Mouse (Mus musculus) hindbrain, embryonic 10.5 days (tissue): Measurements from ENCODE around the gene Nckap5. TPM values are rescaled to one million over a fixed set of nuclear protein-coding genes. Genes with fewer than 3 reads are reported as not detected.

Source experiments
- DNase-seq: peaks from one replicate; pipeline ENCODE4 v3.0.0-alpha.2; 2017; ENCODE audit warnings: low spot score
- H3K27ac ChIP-seq: fragments of 300-500 bp; sonication (generic); 2 replicates; pipeline ENCODE4 v1.5.1; 2016; ENCODE audit warnings: mild to moderate bottlenecking, moderate library complexity
- H3K27me3 ChIP-seq: fragments of 300-500 bp; sonication (generic); 2 replicates; pipeline ENCODE4 v1.6.1; 2016; ENCODE audit warnings: mild to moderate bottlenecking; ENCODE audit not compliant: poor library complexity, insufficient read depth, severe bottlenecking
- H3K36me3 ChIP-seq: fragments of 300-500 bp; sonication (generic); 2 replicates; pipeline ENCODE4 v1.6.1; 2016; ENCODE audit warnings: mild to moderate bottlenecking, moderate library complexity
- H3K4me1 ChIP-seq: fragments of 300-500 bp; sonication (generic); replicated peaks from 2 replicates; pipeline ENCODE4 v1.6.1; 2016; ENCODE audit warnings: mild to moderate bottlenecking
- H3K4me3 ChIP-seq: fragments of 300-500 bp; sonication (generic); 2 replicates; pipeline ENCODE4 v1.5.1; 2016; ENCODE audit warnings: mild to moderate bottlenecking, moderate library complexity
- H3K9me3 ChIP-seq: fragments of 300-500 bp; sonication (generic); 2 replicates; pipeline ENCODE4 v1.6.1; 2016; ENCODE audit warnings: mild to moderate bottlenecking, moderate library complexity
- WGBS: fragments of 180-500 bp; shearing (Covaris S2); methylation state at CpG from one replicate; pipeline ENCODE4 v1.1.7; 2016; 5-methylcytosine and 5-hydroxymethylcytosine counted together
- polyA plus RNA-seq: library from polyadenylated mRNA; unstranded; fragments of >200 nt; fragmentation: Nextera tagmentation; extraction: Ambion mirVana; gene quantifications from 2 replicates; pipeline ENCODE4 v1.2.1, GENCODE M21; 2016

Nckap5 gene
- polyA plus RNA-seq, 1 experiment from 2014 or later, result 20.8 TPM

- DNase-seq, result no peak
- no peaks in the 10 kb centered on the region for H3K36me3 ChIP-seq
- WGBS, result 90% methylated on average over 4 of the region's 4 CpGs
Observed at GRCm38 (mm10) chr1:126391204-126391603, 439.4 kb downstream of the Nckap5 start.

GRCm38 (mm10) chr1:126377339-126377980 is 453.1 kb downstream of the Nckap5 start:
- no peaks in the 10 kb centered on the region for H3K27me3 ChIP-seq
- DNase-seq, result no peak
- WGBS, result 71% methylated on average over 9 of the region's 9 CpGs

More at GRCm38 (mm10) chr1:126391204-126391603, 439.4 kb downstream of the Nckap5 start:
- Histone ChIP-seq H3K4me3 (no peak overlapping the region), H3K27ac (no peak overlapping the region), H3K9me3 (no peaks in the 10 kb centered on the region), H3K27me3 (no peaks in the 10 kb centered on the region), H3K4me1 (no peaks in the 10 kb centered on the region)

GRCm38 (mm10) chr1:126366736-126367135 is 463.9 kb downstream of the Nckap5 start:
- no peaks in the 10 kb centered on the region for H3K36me3 ChIP-seq
- WGBS, result 69% methylated on average over 2 of the region's 2 CpGs
- H3K4me1 ChIP-seq, result no peaks in the 10 kb centered on the region
- no peaks in the 10 kb centered on the region for H3K27me3 ChIP-seq
- H3K27ac ChIP-seq, result no peak overlapping the region
- DNase-seq, result no peak
- H3K4me3 ChIP-seq, result no peak overlapping the region
- no peaks in the 10 kb centered on the region for H3K9me3 ChIP-seq

More at GRCm38 (mm10) chr1:126377339-126377980, 453.1 kb downstream of the Nckap5 start:
- H3K36me3 ChIP-seq, result no peaks in the 10 kb centered on the region
- 0 out of 2 replicates have a peak, but pooled peaks cover 4% of the 10 kb centered on the region for H3K4me1 ChIP-seq
- no peak overlapping the region for H3K27ac ChIP-seq
- H3K9me3 ChIP-seq, result no peaks in the 10 kb centered on the region
- no peak overlapping the region for H3K4me3 ChIP-seq

- DNase-seq, result no peak
- H3K4me1 ChIP-seq, result no peaks in the 10 kb centered on the region
- H3K27ac ChIP-seq, result no peak overlapping the region
- H3K27me3 ChIP-seq, result no peaks in the 10 kb centered on the region
- no peaks in the 10 kb centered on the region for H3K36me3 ChIP-seq
- H3K9me3 ChIP-seq, result no peaks in the 10 kb centered on the region
- no peak overlapping the region for H3K4me3 ChIP-seq
- 89% methylated on average over 6 of the region's 6 CpGs for WGBS
Observed at GRCm38 (mm10) chr1:126364556-126364955, 466.0 kb downstream of the Nckap5 start.

GRCm38 (mm10) chr1:126360531-126361220 is 469.9 kb downstream of the Nckap5 start:
- H3K9me3 ChIP-seq, result no peaks in the 10 kb centered on the region
- no peaks in the 10 kb centered on the region for H3K27me3 ChIP-seq
- WGBS, result 89% methylated on average over 6 of the region's 6 CpGs
- no peaks in the 10 kb centered on the region for H3K36me3 ChIP-seq
- H3K27ac ChIP-seq, result no peak overlapping the region
- H3K4me3 ChIP-seq, result no peak overlapping the region
- H3K4me1 ChIP-seq, result no peaks in the 10 kb centered on the region
- no peak for DNase-seq

GRCm38 (mm10) chr1:126360111-126360510 is 470.5 kb downstream of the Nckap5 start:
- Histone ChIP-seq H3K4me3 (no peak overlapping the region), H3K27ac (no peak overlapping the region), H3K36me3 (no peaks in the 10 kb centered on the region), H3K9me3 (no peaks in the 10 kb centered on the region), H3K4me1 (no peaks in the 10 kb centered on the region), H3K27me3 (no peaks in the 10 kb centered on the region)
- DNase-seq, result no peak
- WGBS, result 79% methylated on average over 3 of the region's 3 CpGs

GRCm38 (mm10) chr1:126341806-126342205 is 488.8 kb downstream of the Nckap5 start:
- 89% methylated on average over 2 of the region's 2 CpGs for WGBS
- Histone ChIP-seq H3K36me3 (no peaks in the 10 kb centered on the region), H3K9me3 (no peaks in the 10 kb centered on the region), H3K27ac (no peak overlapping the region), H3K27me3 (no peaks in the 10 kb centered on the region), H3K4me1 (no peaks in the 10 kb centered on the region), H3K4me3 (no peak overlapping the region)
- DNase-seq, result no peak

- WGBS, result 73% methylated on average over 3 of the region's 3 CpGs
Observed at GRCm38 (mm10) chr1:126339250-126339649, 491.3 kb downstream of the Nckap5 start.

GRCm38 (mm10) chr1:126334202-126334601 is 496.4 kb downstream of the Nckap5 start:
- Histone ChIP-seq H3K27me3 (no peaks in the 10 kb centered on the region), H3K36me3 (no peaks in the 10 kb centered on the region)
- WGBS, result 90% methylated on average over 4 of the region's 4 CpGs

More at GRCm38 (mm10) chr1:126339250-126339649, 491.3 kb downstream of the Nckap5 start:
- Histone ChIP-seq H3K27ac (no peak overlapping the region), H3K27me3 (no peaks in the 10 kb centered on the region), H3K9me3 (no peaks in the 10 kb centered on the region), H3K4me1 (no peaks in the 10 kb centered on the region), H3K4me3 (no peak overlapping the region), H3K36me3 (no peaks in the 10 kb centered on the region)
- DNase-seq, result no peak

GRCm38 (mm10) chr1:126332026-126332425 is 498.6 kb downstream of the Nckap5 start:
- no peaks in the 10 kb centered on the region for H3K9me3 ChIP-seq
- H3K4me1 ChIP-seq, result no peaks in the 10 kb centered on the region
- no peaks in the 10 kb centered on the region for H3K27me3 ChIP-seq
- H3K4me3 ChIP-seq, result no peak overlapping the region
- no peak for DNase-seq
- H3K27ac ChIP-seq, result no peak overlapping the region
- 79% methylated on average over 2 of the region's 2 CpGs for WGBS
- no peaks in the 10 kb centered on the region for H3K36me3 ChIP-seq

More at GRCm38 (mm10) chr1:126334202-126334601, 496.4 kb downstream of the Nckap5 start:
- DNase-seq, result no peak
- Histone ChIP-seq H3K27ac (no peak overlapping the region), H3K9me3 (no peaks in the 10 kb centered on the region), H3K4me3 (no peak overlapping the region), H3K4me1 (no peaks in the 10 kb centered on the region)

- DNase-seq, result no peak
- WGBS, result 92% methylated on average over 1 of the region's 1 CpGs
Observed at GRCm38 (mm10) chr1:126320696-126321095, 509.9 kb downstream of the Nckap5 start.

GRCm38 (mm10) chr1:126317874-126318607 is 512.6 kb downstream of the Nckap5 start:
- H3K4me3 ChIP-seq, result no peak overlapping the region
- no peaks in the 10 kb centered on the region for H3K27me3 ChIP-seq
- no peaks in the 10 kb centered on the region for H3K9me3 ChIP-seq
- H3K27ac ChIP-seq, result peak overlapping the region; percentile 64
- WGBS, result 70% methylated on average over 11 of the region's 11 CpGs
- peaks cover 7% of the 10 kb centered on the region for H3K4me1 ChIP-seq
- no peak for DNase-seq
- H3K36me3 ChIP-seq, result no peaks in the 10 kb centered on the region

More at GRCm38 (mm10) chr1:126320696-126321095, 509.9 kb downstream of the Nckap5 start:
- no peaks in the 10 kb centered on the region for H3K9me3 ChIP-seq
- H3K36me3 ChIP-seq, result no peaks in the 10 kb centered on the region
- no peak overlapping the region for H3K27ac ChIP-seq
- H3K4me1 ChIP-seq, result peaks cover 7% of the 10 kb centered on the region
- no peak overlapping the region for H3K4me3 ChIP-seq
- H3K27me3 ChIP-seq, result no peaks in the 10 kb centered on the region

GRCm38 (mm10) chr1:126317345-126317744 is 513.3 kb downstream of the Nckap5 start:
- Histone ChIP-seq H3K36me3 (no peaks in the 10 kb centered on the region), H3K4me1 (peaks cover 7% of the 10 kb centered on the region), H3K4me3 (no peak overlapping the region), H3K27ac (no peak overlapping the region), H3K9me3 (no peaks in the 10 kb centered on the region), H3K27me3 (no peaks in the 10 kb centered on the region)
- no peak for DNase-seq
- WGBS, result 89% methylated on average over 4 of the region's 4 CpGs
